Mouse (Mus musculus) heart, embryonic 11.5 days (tissue): ENCODE data around the gene Lhx6. TPM values are rescaled to one million over a fixed set of nuclear protein-coding genes. Genes with fewer than 3 reads are reported as not detected.
A peak's percentile ranks its signal among the peaks of the same experiment; 100 is the strongest.

Experiments used
- ATAC-seq: fragments of 200-750 bp; cut with Nextera tagmentation; replicated peaks from 2 replicates; pipeline ENCODE4 v1.8.0; 2017; ENCODE audit warnings: moderate library complexity; ENCODE audit not compliant: insufficient number of reproducible peaks, low FRiP score, low TSS enrichment
- H3K27ac ChIP-seq: fragments of 300-500 bp; sonication (generic); 2 replicates; pipeline ENCODE4 v1.5.1; 2014; ENCODE audit warnings: mild to moderate bottlenecking, low read depth, low read length
- H3K27me3 ChIP-seq: fragments of 300-500 bp; sonication (generic); 2 replicates; pipeline ENCODE4 v1.6.1; 2014; ENCODE audit warnings: mild to moderate bottlenecking, low read length, mixed read lengths; ENCODE audit not compliant: control insufficient read depth, insufficient read depth
- H3K36me3 ChIP-seq: fragments of 300-500 bp; sonication (generic); 2 replicates; pipeline ENCODE4 v1.6.1; 2014; ENCODE audit warnings: mild to moderate bottlenecking, low read length, moderate library complexity, mixed read lengths; ENCODE audit not compliant: control insufficient read depth, insufficient read depth
- H3K4me1 ChIP-seq: fragments of 300-500 bp; sonication (generic); 2 replicates; pipeline ENCODE4 v1.6.1; 2014; ENCODE audit warnings: low read length; ENCODE audit not compliant: control insufficient read depth, insufficient read depth
- H3K4me2 ChIP-seq: fragments of 300-500 bp; sonication (generic); 2 replicates; pipeline ENCODE4 v1.6.1; 2014; ENCODE audit warnings: mild to moderate bottlenecking, moderate library complexity
- H3K4me3 ChIP-seq: fragments of 300-500 bp; sonication (generic); 2 replicates; pipeline ENCODE4 v1.5.1; 2014; ENCODE audit warnings: low read depth, low read length
- H3K9ac ChIP-seq: fragments of 300-500 bp; sonication (generic); 2 replicates; pipeline ENCODE4 v1.6.1; 2014; ENCODE audit warnings: mild to moderate bottlenecking, low read depth, low read length, moderate library complexity
- H3K9me3 ChIP-seq: fragments of 300-500 bp; sonication (generic); replicated peaks from 2 replicates; pipeline ENCODE4 v1.6.1; 2016; ENCODE audit warnings: low read length; ENCODE audit not compliant: control insufficient read depth
- WGBS: fragments of 180-500 bp; shearing (Covaris S2); extraction: QIAGEN DNeasy Blood & Tissue Kit; methylation state at CpG from one replicate; pipeline ENCODE4 v1.1.7; 2014; ENCODE audit not compliant: insufficient replicate concordance; 5-methylcytosine and 5-hydroxymethylcytosine counted together
- polyA plus RNA-seq: library from polyadenylated mRNA; unstranded; fragments of >200 nt; fragmentation: Nextera tagmentation; extraction: Ambion mirVana; gene quantifications from 2 replicates; pipeline ENCODE4 v1.2.1, GENCODE M21; 2014

Lhx6 gene
- polyA plus RNA-seq, 1 experiment from 2014 or later, result 0.87 TPM

DNA sequence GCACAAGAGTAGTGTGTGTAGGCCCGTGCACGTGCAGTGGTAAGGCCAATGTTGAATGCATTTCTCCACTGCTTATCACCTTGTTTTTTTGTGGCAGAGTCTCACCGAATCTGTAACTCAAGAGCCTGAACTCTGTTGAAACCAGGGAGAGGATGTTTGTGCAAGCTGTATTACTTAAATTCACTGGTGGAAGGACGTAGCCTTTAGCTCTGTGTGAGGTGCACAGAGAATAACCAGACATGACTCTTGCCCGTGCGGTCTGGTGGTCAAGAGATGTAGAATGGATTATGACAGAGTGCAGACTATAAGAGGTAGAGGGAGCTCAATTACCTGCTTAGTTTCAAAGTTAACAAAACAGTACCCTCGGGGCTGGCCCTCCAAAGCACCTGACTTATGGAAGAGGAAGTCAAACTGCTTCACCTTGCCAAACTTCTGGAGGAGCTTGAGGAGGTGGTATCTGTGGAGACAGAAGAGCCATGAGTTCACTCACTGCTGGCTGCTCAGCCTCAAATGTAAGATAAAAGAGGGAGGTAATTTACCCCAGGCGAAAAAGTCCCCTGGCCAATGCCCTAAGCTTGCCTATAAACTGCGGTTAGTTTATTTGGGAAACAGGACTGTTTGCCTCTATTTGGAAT lies 21.7 kb upstream of the Lhx6 start:
- no peaks in the 10 kb centered on the region for H3K27me3 ChIP-seq
- ATAC-seq, result no peak
- H3K4me3 ChIP-seq, result no peak overlapping the region
- no peak overlapping the region for H3K9ac ChIP-seq
- 91% methylated on average over 9 of the region's 9 CpGs for WGBS
- peaks cover 40% of the 10 kb centered on the region for H3K36me3 ChIP-seq
- H3K9me3 ChIP-seq, result no peaks in the 10 kb centered on the region
- H3K27ac ChIP-seq, result no peak overlapping the region
- no peak overlapping the region for H3K4me2 ChIP-seq
- no peaks in the 10 kb centered on the region for H3K4me1 ChIP-seq

DNA sequence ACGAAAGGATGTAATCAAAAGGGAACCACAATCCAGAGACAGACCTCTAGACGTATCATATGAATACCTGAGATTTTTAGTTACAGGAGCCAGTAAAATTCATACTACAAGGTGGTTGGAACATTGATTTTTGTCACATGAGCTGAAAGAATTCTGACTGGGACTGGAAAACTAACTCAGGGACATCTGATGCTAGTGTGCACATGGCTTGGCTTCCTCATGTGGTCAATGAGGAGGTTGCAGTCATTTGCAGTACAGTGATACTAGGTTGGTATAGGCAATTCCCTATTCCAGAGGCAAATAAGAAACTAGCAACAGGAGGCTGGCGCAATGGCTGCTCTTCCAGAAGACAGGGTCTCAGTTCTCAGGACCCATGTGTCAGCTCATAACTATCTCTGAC lies 7.4 kb upstream of the Lhx6 start:
- Histone ChIP-seq H3K4me2 (no peak overlapping the region), H3K9ac (no peak overlapping the region), H3K9me3 (no peaks in the 10 kb centered on the region), H3K4me3 (no peak overlapping the region), H3K27ac (no peak overlapping the region), H3K27me3 (peaks cover 29% of the 10 kb centered on the region), H3K4me1 (no peaks in the 10 kb centered on the region), H3K36me3 (peaks cover 9% of the 10 kb centered on the region)
- no peak for ATAC-seq
- WGBS, result 71% methylated on average over 3 of the region's 3 CpGs

DNA sequence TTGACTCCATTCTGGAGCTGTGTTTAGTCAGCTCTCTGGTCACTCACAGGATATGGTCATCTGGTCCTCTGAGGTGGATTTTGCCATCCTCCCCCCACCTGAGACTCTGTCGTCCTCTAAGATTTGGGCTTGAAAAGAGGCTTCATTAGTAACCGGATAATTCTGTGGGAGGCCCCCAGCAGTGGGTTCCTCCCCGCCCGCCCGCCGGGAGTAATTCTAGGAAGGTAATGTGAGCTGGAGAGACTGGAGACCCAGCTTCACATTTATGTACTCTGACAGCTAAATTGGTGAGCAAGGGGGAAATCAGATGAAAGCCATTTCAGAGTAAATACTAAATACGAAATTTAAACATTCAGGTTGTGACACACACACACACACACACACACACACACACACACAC lies 3.4 kb upstream of the Lhx6 start:
- Histone ChIP-seq H3K9me3 (no peaks in the 10 kb centered on the region), H3K36me3 (no peaks in the 10 kb centered on the region), H3K27ac (no peak overlapping the region), H3K4me2 (no peak overlapping the region), H3K4me3 (no peak overlapping the region), H3K27me3 (peaks cover 69% of the 10 kb centered on the region), H3K9ac (no peak overlapping the region), H3K4me1 (peaks cover 10% of the 10 kb centered on the region)
- 9% methylated on average over 7 of the region's 7 CpGs for WGBS
- no peak for ATAC-seq

DNA sequence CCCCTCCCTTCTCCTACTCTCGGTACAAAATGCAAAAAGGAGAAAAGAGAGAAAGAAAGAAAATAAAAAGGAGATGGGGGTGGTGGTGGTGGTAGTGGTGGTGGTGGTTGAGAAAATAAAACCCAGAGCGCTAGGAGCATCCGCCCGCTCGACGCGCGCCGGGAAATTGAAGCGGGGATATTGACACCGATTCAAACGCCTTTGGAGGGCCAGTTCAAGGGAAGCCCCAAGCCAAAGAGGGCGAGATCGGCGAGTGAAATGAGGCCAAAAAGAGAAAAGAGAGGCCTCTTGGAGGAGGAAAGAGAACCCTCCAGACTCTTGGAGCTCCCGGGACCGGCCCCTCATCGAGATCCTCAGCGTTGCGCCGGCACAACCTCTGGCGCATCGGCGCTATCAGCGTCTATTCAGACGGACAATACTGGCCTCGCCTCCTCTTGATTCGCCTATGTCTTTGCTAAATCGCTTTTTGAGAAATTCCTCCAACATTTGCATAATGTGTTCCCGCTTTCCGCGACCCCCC lies 712 bp downstream of the Lhx6 start:
- Histone ChIP-seq H3K9me3 (no peaks in the 10 kb centered on the region), H3K4me1 (peaks cover 20% of the 10 kb centered on the region), H3K27ac (no peak overlapping the region), H3K36me3 (no peaks in the 10 kb centered on the region), H3K9ac (no peak overlapping the region), H3K27me3 (peaks cover 94% of the 10 kb centered on the region), H3K4me2 (peak overlapping the region; percentile 72), H3K4me3 (peak overlapping the region; percentile 50)
- under 1% methylated on average over 32 of the region's 32 CpGs for WGBS
- ATAC-seq, result no peak

DNA sequence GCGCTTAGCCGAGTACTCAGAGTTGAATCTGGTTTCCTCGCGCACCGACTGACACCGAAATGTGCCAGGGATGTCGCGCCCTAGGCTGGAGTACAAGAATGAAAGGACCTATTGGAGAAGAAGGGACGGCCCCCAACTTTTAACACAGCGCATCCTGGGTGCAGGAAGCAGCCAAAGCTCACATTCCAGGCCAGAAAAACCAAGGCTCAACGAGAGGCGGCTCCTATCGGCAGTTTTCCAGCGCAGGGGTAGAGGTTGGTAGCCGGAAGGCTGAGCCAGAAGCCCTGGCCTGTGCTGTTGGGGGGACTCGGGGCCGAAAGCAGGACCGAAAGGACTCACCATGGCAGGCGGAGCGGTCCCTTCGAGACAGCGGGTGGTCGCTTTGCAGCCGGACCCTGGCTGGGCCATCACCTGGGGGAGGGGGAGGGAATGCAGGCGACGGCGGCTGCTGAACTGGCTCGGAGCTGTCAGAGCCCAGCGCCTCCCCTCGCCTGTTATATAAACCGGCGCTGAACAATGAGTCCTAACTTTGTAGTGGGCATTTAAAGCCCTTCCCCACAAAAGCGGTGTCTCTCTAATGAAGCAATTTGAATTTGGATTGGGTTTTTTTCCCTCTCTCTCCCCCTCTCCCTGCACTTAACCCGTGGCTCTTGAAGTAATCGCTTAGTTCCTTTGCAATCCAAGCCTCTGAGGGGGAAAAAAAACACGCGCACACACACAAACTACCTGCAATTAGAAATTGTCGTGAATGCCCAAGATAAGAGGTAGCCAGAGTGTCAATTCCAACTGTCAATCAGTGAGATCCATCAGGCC lies 1.4 kb downstream of the Lhx6 start:
- H3K9ac ChIP-seq, result no peak overlapping the region
- no peaks in the 10 kb centered on the region for H3K9me3 ChIP-seq
- H3K4me2 ChIP-seq, result peak overlapping the region; percentile 72
- under 1% methylated on average over 38 of the region's 38 CpGs for WGBS
- peak overlapping the region; percentile 50 for H3K4me3 ChIP-seq
- H3K27me3 ChIP-seq, result peaks cover 96% of the 10 kb centered on the region
- H3K36me3 ChIP-seq, result no peaks in the 10 kb centered on the region
- H3K27ac ChIP-seq, result no peak overlapping the region
- no peak for ATAC-seq
- peaks cover 20% of the 10 kb centered on the region for H3K4me1 ChIP-seq

DNA sequence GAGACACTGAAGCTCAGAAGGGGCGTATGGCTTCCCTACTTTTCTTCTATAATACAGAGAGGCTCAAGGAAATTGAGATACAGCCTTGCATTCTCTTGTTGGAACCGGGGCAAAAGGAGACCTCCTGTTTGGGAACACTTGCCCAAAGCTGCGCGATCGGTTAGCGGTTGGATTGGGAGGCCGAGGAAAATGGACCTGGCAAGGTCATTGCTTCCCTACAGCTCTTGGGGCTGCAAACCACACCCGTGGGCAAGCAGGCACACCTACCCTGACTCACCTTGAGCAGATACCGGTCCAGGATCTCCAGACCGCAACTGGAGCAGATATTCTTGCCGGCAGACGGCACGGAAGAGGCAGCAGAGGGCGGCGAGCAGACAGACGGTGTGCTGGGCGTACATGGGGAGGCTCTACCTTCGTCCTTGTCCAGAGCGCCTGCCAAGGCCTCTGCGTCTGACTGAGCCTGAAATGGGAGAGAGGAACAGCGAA lies 2.1 kb downstream of the Lhx6 start:
- peak overlapping the region; percentile 72 for H3K4me2 ChIP-seq
- peaks cover 97% of the 10 kb centered on the region for H3K27me3 ChIP-seq
- peaks cover 20% of the 10 kb centered on the region for H3K4me1 ChIP-seq
- no peak for ATAC-seq
- no peaks in the 10 kb centered on the region for H3K9me3 ChIP-seq
- peak overlapping the region; percentile 50 for H3K4me3 ChIP-seq
- H3K36me3 ChIP-seq, result no peaks in the 10 kb centered on the region
- WGBS, result 1% methylated on average over 21 of the region's 21 CpGs
- H3K27ac ChIP-seq, result no peak overlapping the region
- no peak overlapping the region for H3K9ac ChIP-seq

DNA sequence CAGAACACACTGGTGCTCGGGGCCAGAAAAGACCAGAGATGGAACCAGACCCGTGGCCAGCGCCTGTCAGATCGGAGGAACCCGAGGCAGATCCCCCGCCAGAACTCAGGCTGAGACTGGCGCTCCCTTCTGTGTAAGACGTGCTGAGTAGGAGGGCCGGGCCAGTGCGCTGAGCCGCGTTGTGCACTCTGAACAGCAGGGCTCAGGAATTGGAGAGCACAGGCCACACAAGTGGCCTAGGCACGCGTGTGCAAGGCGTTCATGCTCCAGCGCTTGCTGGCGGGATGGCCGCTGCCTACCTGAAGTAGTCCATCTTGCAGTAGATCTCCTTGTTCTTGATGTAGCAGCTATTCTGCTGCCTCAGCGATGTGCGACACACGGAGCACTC lies 2.7 kb downstream of the Lhx6 start:
- H3K9me3 ChIP-seq, result no peaks in the 10 kb centered on the region
- no peak overlapping the region for H3K27ac ChIP-seq
- WGBS, result 1% methylated on average over 21 of the region's 21 CpGs
- peak overlapping the region; percentile 72 for H3K4me2 ChIP-seq
- H3K36me3 ChIP-seq, result no peaks in the 10 kb centered on the region
- peaks cover 97% of the 10 kb centered on the region for H3K27me3 ChIP-seq
- ATAC-seq, result no peak
- peak overlapping the region; percentile 50 for H3K4me3 ChIP-seq
- peaks cover 20% of the 10 kb centered on the region for H3K4me1 ChIP-seq
- H3K9ac ChIP-seq, result no peak overlapping the region

DNA sequence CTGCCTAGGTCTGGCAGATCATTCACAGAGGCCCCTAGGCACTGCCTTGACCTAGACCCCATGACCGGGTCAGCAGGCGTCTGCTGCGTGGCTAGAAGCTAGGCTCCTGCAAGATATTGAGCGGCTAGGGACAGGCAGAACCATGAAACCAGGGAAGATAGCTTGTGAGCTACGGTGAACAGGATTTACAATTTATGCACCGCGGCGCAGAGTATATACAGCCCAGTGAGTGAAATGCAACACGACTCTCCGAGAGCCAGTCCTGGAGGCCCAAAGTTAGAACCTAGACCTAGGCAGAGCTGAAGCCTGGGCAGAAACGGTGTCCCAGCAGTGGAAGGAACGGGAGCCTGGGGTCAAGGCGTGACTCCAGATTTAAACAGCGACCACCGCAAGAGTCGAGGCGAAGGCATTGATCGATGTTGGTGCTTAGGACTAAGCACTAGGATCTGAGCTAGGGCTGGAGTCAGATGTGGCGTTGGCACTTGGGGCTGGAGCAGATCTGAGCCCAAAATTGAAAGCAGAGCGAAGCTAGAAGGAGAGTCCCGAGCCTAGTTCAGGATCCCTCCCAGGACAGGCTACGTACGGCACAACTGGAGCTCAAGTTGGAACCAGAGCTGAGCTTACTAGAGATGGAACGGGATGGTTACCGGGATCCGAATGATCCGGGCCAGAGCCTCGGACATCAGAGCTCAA lies 3.2 kb downstream of the Lhx6 start:
- Histone ChIP-seq H3K27me3 (peaks cover 97% of the 10 kb centered on the region), H3K4me3 (peak overlapping the region; percentile 50), H3K36me3 (no peaks in the 10 kb centered on the region), H3K9ac (no peak overlapping the region), H3K4me2 (peak overlapping the region; percentile 72), H3K27ac (no peak overlapping the region), H3K9me3 (no peaks in the 10 kb centered on the region), H3K4me1 (peaks cover 20% of the 10 kb centered on the region)
- no peak for ATAC-seq
- 4% methylated on average over 28 of the region's 28 CpGs for WGBS
